Mouse (Mus musculus) embryonic stem cell, embryonic (primary cell): ENCODE data around the gene Dcbld2.

Experiments
- CTCF ChIA-PET, 4 experiments: fragments of 300-600 bp in 2 of 4; fragments of 350-600 bp in 2 of 4; sonication (Branson Sonifier 250); formaldehyde crosslinking; loops; one replicate each; lab custom pipeline; 2022; ENCODE audit warnings: inconsistent platforms in 2 of 4; lab: Charles Lee
- POLR2A ChIA-PET, 4 experiments: fragments of 300-600 bp in 2 of 4; fragments of 350-600 bp in 2 of 4; sonication (Branson Sonifier 250); formaldehyde crosslinking; loops; one replicate each; lab custom pipeline; 2022; ENCODE audit warnings: antibody characterized with exemption in 4 of 4, inconsistent platforms in 1 of 4; lab: Charles Lee

Dcbld2 gene

DNA sequence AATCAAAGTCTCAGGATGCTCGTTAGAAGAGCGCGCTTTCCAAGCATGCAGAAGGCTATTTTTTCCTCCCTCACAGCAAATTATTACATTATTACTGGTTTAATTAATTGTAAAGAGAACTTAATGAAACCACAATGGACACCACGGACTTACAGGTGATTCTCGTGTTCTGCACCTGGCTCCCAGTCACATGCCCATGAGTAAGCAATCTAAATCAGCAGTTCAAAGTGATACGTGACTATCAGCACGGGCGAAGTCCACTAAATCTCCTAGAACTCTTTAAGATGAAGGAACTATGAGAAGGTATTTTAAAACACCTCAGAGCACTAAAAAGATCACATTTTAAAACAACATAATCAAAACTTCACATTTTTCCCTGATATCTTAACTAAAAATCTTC is 61.8 kb downstream of the Dcbld2 start:
- POLR2A ChIA-PET: interaction anchor here in 3 of 4 experiments (0.6 to 1.6 kb wide), 7 partner anchors 11 to 200 kb away, joined by 3 to 5 read pairs (median 3); partner anchors contain the start of genes Dcbld2 (in 2 of the 3) and Cpox (in 1 of the 3)

GRCm38 (mm10) chr16:58470841-58471240 is 62.6 kb downstream of the Dcbld2 start:
- ChIA-PET POLR2A (interaction anchor here in 1 of 4 experiments (0.9 to 1.6 kb wide), 2 partner anchors 193 to 199 kb away, joined by 3 read pairs; partner anchors contain the start of gene Cpox), CTCF (no interaction called here)

More for the DNA sequence above, 61.8 kb downstream of the Dcbld2 start:
- CTCF ChIA-PET: no interaction called here

- ChIA-PET POLR2A (interaction anchor here in 2 of 4 experiments (1.2 to 1.4 kb wide), 2 partner anchors 12 to 48 kb away, joined by 3 to 4 read pairs; no protein-coding TSS in a partner anchor), CTCF (no interaction called here)
Observed at GRCm38 (mm10) chr16:58474875-58475274, 66.6 kb downstream of the Dcbld2 start.

GRCm38 (mm10) chr16:58475544-58476154 is 67.4 kb downstream of the Dcbld2 start:
- ChIA-PET CTCF (no interaction called here), POLR2A (interaction anchor here in 2 of 4 experiments (1.2 to 1.4 kb wide), 2 partner anchors 13 to 47 kb away, joined by 3 to 4 read pairs; no protein-coding TSS in a partner anchor)

DNA sequence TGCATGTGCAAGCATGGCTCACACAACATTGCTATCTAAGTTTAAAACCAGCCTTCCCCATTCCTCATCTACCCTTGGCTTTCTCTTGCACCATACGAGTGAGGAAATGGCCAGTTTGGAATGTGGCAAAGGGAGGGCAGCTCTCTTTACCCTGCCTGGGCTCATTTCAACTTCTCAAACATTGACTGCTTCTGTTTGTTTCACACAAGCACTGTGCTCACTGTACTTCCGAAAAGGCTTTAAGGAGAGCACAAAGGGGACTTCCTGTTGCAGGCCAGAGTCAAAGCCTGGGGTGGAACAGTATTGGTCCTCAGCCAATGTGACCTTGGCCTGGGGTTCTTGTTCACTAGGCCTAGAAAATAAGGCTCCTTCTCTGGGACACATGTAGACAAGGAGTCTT is 68.1 kb downstream of the Dcbld2 start:
- ChIA-PET CTCF (no interaction called here), POLR2A (interaction anchor here in 2 of 4 experiments (0.7 to 1.4 kb wide), 2 partner anchors 47 to 68 kb away, joined by 3 to 4 read pairs; partner anchors contain the start of gene Dcbld2 (in 1 of the 2))

- CTCF ChIA-PET: no interaction called here
- POLR2A ChIA-PET: no interaction called here
Observed at GRCm38 (mm10) chr16:58479898-58480448, 71.7 kb downstream of the Dcbld2 start.

DNA sequence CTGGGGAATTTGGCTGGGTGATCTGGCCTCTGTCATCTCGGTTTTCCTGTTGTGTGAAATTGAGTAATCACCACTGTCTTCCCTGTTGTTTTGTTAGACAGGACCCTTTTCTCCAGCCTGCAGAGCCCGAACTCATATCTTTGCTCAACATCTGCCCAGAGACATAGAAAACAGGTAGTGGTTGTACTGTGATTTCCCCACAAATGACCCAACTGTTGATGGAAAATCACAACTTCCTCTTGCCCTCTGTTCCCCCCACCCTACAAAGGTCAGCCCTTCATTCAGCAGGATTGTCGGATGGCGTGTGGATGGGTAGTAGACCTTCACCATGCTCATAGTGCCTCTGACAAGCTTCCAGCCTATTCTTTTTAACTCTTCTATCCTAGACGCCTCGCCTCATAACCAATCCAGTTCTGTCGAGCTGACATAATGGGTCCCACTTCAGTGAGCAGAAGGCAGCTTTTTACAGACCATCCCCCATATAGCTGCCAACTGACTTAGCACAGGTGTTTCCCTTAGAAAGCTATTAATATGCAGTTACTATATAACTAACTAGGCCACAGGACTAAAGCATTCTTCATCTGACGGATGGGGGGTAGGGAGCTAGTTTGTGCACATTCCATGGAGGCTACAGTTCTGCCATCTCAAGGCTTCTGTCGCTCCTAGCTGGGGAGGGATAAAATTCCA is 73.1 kb downstream of the Dcbld2 start:
- CTCF ChIA-PET: interaction anchor here in 1 of 4 experiments (1.1 kb wide), 1 partner anchor 14 kb away, joined by 3 read pairs; no protein-coding TSS in a partner anchor
- POLR2A ChIA-PET: interaction anchor here in 1 of 4 experiments (0.8 to 1.2 kb wide), 2 partner anchors 24 to 42 kb away, joined by 3 to 4 read pairs; no protein-coding TSS in a partner anchor

- POLR2A ChIA-PET: interaction anchor here in 1 of 4 experiments (0.8 to 1.2 kb wide), 2 partner anchors 23 to 41 kb away, joined by 3 to 4 read pairs; no protein-coding TSS in a partner anchor
- CTCF ChIA-PET: interaction anchor here in 2 of 4 experiments (0.6 to 1.1 kb wide), 4 partner anchors 13 to 976 kb away, joined by 3 to 4 read pairs (median 3); no protein-coding TSS in a partner anchor
Observed at GRCm38 (mm10) chr16:58481906-58482270, 73.6 kb downstream of the Dcbld2 start.

- CTCF ChIA-PET: interaction anchor here in 2 of 4 experiments (0.6 to 1.1 kb wide), 3 partner anchors 28 to 977 kb away, joined by 3 to 4 read pairs (median 3); no protein-coding TSS in a partner anchor
- POLR2A ChIA-PET: interaction anchor here in 1 of 4 experiments (0.8 to 1.2 kb wide), 2 partner anchors 23 to 41 kb away, joined by 3 to 4 read pairs; no protein-coding TSS in a partner anchor
Observed at GRCm38 (mm10) chr16:58482296-58482695, 74.1 kb downstream of the Dcbld2 start.

GRCm38 (mm10) chr16:58487861-58488260 is 79.6 kb downstream of the Dcbld2 start:
- POLR2A ChIA-PET: interaction anchor here in 1 of 4 experiments (1.0 kb wide), 1 partner anchor 20 kb away, joined by 4 read pairs; no protein-coding TSS in a partner anchor
- CTCF ChIA-PET: interaction anchor here in 1 of 4 experiments (0.7 kb wide), 1 partner anchor 27 kb away, joined by 3 read pairs; no protein-coding TSS in a partner anchor

DNA sequence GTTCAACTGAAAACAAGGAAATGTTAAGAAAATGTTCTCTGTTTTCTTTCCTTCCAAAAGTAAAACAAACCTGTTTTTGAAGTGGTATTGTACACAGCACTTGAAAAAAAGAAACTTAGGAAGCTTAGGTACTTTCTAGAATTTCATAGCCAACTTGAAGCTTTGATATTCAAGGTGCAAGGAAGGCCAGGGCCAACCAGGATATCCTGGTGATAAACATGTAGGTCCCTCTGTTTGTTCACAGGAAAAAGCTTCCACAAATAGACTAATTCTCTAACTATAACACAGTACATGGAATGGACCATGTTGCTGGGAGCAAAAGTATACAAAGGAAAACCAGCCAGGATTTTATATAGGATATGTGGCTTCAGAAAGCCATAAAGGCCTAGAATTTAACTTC is 88.5 kb downstream of the Dcbld2 start:
- ChIA-PET POLR2A (interaction anchor here in 1 of 4 experiments (1.0 kb wide), 1 partner anchor 173 kb away, joined by 3 read pairs; the partner anchor contains the start of gene Cpox), CTCF (no interaction called here)

- POLR2A ChIA-PET: interaction anchor here in 1 of 4 experiments (1.0 kb wide), 1 partner anchor 172 kb away, joined by 3 read pairs; the partner anchor contains the start of gene Cpox
- CTCF ChIA-PET: no interaction called here
Observed at GRCm38 (mm10) chr16:58497886-58498713, 89.9 kb downstream of the Dcbld2 start.

DNA sequence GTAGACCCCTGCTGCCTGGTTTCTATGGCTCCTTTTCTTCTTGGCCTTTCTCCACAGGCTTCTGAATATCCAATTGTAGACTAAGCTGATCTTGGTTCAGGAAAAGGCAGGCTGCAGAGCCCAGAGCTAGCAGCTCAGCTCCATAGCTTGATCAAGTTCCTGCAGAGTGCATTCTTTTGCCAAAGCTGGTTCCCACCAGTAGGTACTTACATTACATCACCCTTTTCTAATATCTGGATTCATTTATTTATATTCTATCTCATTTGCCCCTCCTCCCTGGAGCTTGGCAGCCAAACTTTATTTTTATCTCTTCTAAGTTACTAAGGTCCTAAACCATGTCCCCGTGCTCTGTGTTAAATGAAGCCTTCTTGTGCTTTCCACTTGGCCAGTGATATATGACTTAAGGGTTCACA is 90.9 kb downstream of the Dcbld2 start:
- CTCF ChIA-PET: no interaction called here
- POLR2A ChIA-PET: interaction anchor here in 1 of 4 experiments (0.6 kb wide), 1 partner anchor 225 kb away, joined by 3 read pairs; no protein-coding TSS in a partner anchor

- CTCF ChIA-PET: no interaction called here
- POLR2A ChIA-PET: interaction anchor here in 1 of 4 experiments (0.6 kb wide), 1 partner anchor 225 kb away, joined by 3 read pairs; no protein-coding TSS in a partner anchor
Observed at GRCm38 (mm10) chr16:58499650-58500049, 91.4 kb downstream of the Dcbld2 start.

- CTCF ChIA-PET: no interaction called here
- POLR2A ChIA-PET: interaction anchor here in 1 of 4 experiments (0.7 kb wide), 1 partner anchor 12 kb away, joined by 5 read pairs; no protein-coding TSS in a partner anchor
Observed at GRCm38 (mm10) chr16:58501760-58502301, 93.6 kb downstream of the Dcbld2 start.

DNA sequence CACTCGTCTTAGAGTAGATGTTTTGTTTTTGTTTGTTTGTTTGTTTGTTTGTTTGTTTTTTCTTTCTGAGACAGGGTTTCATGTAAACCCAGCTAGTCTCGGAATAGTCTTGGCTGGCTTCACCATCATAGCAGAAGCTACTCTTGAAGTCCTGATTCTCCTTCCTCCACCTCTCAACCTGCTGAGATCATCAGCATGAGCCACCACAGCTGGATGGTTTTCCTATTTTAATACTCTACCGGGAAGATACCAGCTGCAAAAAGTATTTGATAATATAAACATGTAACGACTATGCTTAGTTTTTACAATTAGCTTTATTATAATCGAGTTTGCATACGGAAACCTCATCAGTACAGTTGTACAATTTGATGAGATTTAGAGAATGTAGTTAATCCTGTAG is 94.3 kb downstream of the Dcbld2 start:
- ChIA-PET CTCF (interaction anchor here in 1 of 4 experiments (1.0 kb wide), 1 partner anchor 12 kb away, joined by 3 read pairs; no protein-coding TSS in a partner anchor), POLR2A (interaction anchor here in 2 of 4 experiments (0.7 kb wide), 2 partner anchors 13 to 41 kb away, joined by 4 to 5 read pairs; no protein-coding TSS in a partner anchor)

GRCm38 (mm10) chr16:58504945-58505344 is 96.7 kb downstream of the Dcbld2 start:
- CTCF ChIA-PET: no interaction called here

More at GRCm38 (mm10) chr16:58504945-58505344, 96.7 kb downstream of the Dcbld2 start:
- POLR2A ChIA-PET: interaction anchor here in 1 of 4 experiments (0.9 kb wide), 1 partner anchor 23 kb away, joined by 3 read pairs; no protein-coding TSS in a partner anchor
